Mouse (Mus musculus) erythroblast, embryonic 14.5 days (primary cell): ENCODE measurements around the gene Slc6a9.

Experiments
- GATA1 ChIP-seq: IDR thresholded peaks from 2 replicates; pipeline ENCODE4 v1.6.1; 2012; ENCODE audit warnings: low read length, inconsistent platforms, mixed read lengths
- TAL1 ChIP-seq: IDR thresholded peaks from 3 replicates; pipeline ENCODE4 v1.6.1; 2012; ENCODE audit warnings: low read length, inconsistent platforms, mixed read lengths

DNA sequence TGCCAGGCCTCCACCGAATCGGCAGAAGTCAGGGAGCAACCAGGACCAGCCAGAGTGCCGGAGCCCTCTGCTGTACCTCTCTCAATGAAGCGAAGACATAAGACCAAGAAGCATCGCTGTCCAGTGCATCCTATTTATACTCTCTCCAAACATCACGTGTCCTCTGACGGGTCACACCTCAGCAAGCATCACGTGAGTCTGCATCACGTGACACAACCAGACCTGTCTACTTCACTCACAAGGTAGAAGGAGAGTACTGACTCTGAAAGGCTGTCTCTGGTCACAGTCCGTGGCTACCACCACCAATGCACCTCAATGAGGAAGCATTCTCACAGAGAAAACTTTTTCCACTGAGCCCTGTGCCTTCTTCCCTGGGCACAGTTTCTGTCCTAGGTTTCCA, 16.3 kb upstream of the Slc6a9 start:
- TF ChIP-seq TAL1 (no peak), GATA1 (no peak)
